Mouse (Mus musculus) liver, adult 2 months (tissue): ENCODE results near the gene Tanc1. TPM values are rescaled to one million over a fixed set of nuclear protein-coding genes. Genes with fewer than 3 reads are reported as not detected.

Source experiments
- DNase-seq: peaks from one replicate; pipeline ENCODE4 v3.0.0-alpha.2; 2011; ENCODE audit warnings: low read depth, low spot score; ENCODE audit errors: extremely low read depth
- H3K27ac ChIP-seq: fragments of 200-500 bp; replicated peaks from 2 replicates; pipeline ENCODE4 v1.5.1; 2012; ENCODE audit warnings: low read depth, mild to moderate bottlenecking, control low read depth, inconsistent platforms, low read length; ENCODE audit not compliant: insufficient read depth
- H3K27me3 ChIP-seq: fragments of 200-500 bp; 2 replicates; pipeline ENCODE4 v1.6.1; 2012; ENCODE audit warnings: mild to moderate bottlenecking, moderate library complexity, low read length, inconsistent platforms; ENCODE audit not compliant: control insufficient read depth, insufficient read depth
- H3K36me3 ChIP-seq: fragments of 200-500 bp; 2 replicates; pipeline ENCODE4 v1.6.1; 2012; ENCODE audit warnings: low read length, inconsistent platforms; ENCODE audit not compliant: control insufficient read depth, insufficient read depth
- H3K4me1 ChIP-seq: fragments of 200-500 bp; 2 replicates; pipeline ENCODE4 v1.6.1; 2011; ENCODE audit warnings: low read length; ENCODE audit not compliant: control insufficient read depth, insufficient read depth
- H3K4me3 ChIP-seq: fragments of 200-500 bp; 2 replicates; pipeline ENCODE4 v1.5.1; 2011; ENCODE audit warnings: low read depth, mild to moderate bottlenecking, control low read depth, low read length, moderate library complexity; ENCODE audit not compliant: insufficient read depth
- H3K79me2 ChIP-seq: fragments of 200-500 bp; 2 replicates; pipeline ENCODE4 v1.6.1; 2012; ENCODE audit warnings: inconsistent platforms, mild to moderate bottlenecking, low read length, moderate library complexity; ENCODE audit not compliant: control insufficient read depth, insufficient read depth
- H3K9ac ChIP-seq: fragments of 200-500 bp; 2 replicates; pipeline ENCODE4 v1.6.1; 2012; ENCODE audit warnings: low read depth, mild to moderate bottlenecking, control low read depth, inconsistent platforms, low read length
- CTCF ChIP-seq: fragments of 200-500 bp; IDR thresholded peaks from 2 replicates; pipeline ENCODE4 v1.5.1; 2011; ENCODE audit warnings: low read depth, low read length, control low read depth
- POLR2A ChIP-seq: fragments of 200-500 bp; IDR thresholded peaks from 2 replicates; pipeline ENCODE4 v1.6.1; 2011; ENCODE audit warnings: low read length, control low read depth; ENCODE audit not compliant: insufficient read depth; ENCODE audit errors: extremely low read depth
- WGBS: fragments of 180-500 bp; shearing (Covaris S2); methylation state at CpG from one replicate; pipeline ENCODE4 v1.1.7; 2018; 5-methylcytosine and 5-hydroxymethylcytosine counted together
- polyA plus RNA-seq: library from polyadenylated mRNA; depleted of rRNA; stranded (reverse); fragments of >200 nt; gene quantifications from 2 replicates; pipeline ENCODE4 v1.2.3, GENCODE M21; 2012
- total RNA-seq: library from RNA; depleted of rRNA; stranded (reverse); fragments of >200 nt; gene quantifications from 2 replicates; pipeline ENCODE4 v1.2.3, GENCODE M21; 2014

Gene Tanc1
- total and polyA plus RNA-seq, 2 experiments = 2.7 to 5.0 TPM

DNA sequence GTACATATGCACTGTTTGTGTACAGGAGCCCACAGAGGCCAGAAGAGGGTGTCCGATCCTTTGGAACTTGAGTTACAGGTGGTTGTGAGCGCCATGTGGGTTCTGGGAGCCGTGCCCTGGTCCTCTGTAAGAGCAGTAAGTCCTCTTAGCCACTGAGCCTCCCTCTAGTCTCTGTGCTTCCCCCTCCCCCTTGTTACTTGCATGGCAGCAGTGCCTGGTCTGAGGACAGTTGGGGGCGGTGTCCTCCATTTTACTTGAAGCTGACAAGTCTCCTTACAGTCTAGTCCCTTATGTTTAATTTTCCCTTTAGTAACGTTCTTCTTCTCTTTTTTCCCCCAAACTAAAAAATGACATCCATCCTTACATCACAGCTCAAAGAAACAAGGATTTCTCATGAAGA, 8.8 kb downstream of the Tanc1 start:
- Histone ChIP-seq H3K27me3 (no peaks in the 10 kb centered on the region), H3K4me3 (no peak overlapping the region), H3K27ac (no peak overlapping the region), H3K36me3 (0 out of 2 replicates have a peak, but pooled peaks cover 1% of the 10 kb centered on the region), H3K9ac (no peak overlapping the region), H3K79me2 (peaks cover 49% of the 10 kb centered on the region), H3K4me1 (peaks cover 11% of the 10 kb centered on the region)
- DNase-seq = no peak
- TF ChIP-seq POLR2A (no peak), CTCF (no peak)
- WGBS = 93% methylated on average over 5 of the region's 5 CpGs

- Histone ChIP-seq H3K4me3 (no peak overlapping the region), H3K79me2 (peaks cover 41% of the 10 kb centered on the region), H3K9ac (no peak overlapping the region), H3K27me3 (no peaks in the 10 kb centered on the region), H3K36me3 (0 out of 2 replicates have a peak, but pooled peaks cover under 1% of the 10 kb centered on the region), H3K4me1 (peaks cover 4% of the 10 kb centered on the region; the same call in 1 of the 2 replicates), H3K27ac (no peak overlapping the region)
- WGBS = 71% methylated on average over 6 of the region's 6 CpGs
- TF ChIP-seq CTCF = no peak
- no peak for TF ChIP-seq POLR2A
- DNase-seq = peak; percentile 41
These were observed 10.8 kb downstream of the Tanc1 start for GRCm38 (mm10) chr2:59622514-59623139.

GRCm38 (mm10) chr2:59623858-59624257, 12.0 kb downstream of the Tanc1 start:
- WGBS = 80% methylated on average over 5 of the region's 5 CpGs
- Histone ChIP-seq H3K79me2 (peaks cover 30% of the 10 kb centered on the region), H3K36me3 (no peaks in the 10 kb centered on the region), H3K4me1 (peaks cover 14% of the 10 kb centered on the region), H3K4me3 (no peak overlapping the region), H3K27ac (no peak overlapping the region), H3K9ac (no peak overlapping the region), H3K27me3 (no peaks in the 10 kb centered on the region)
- TF ChIP-seq CTCF = no peak
- no peak for DNase-seq

DNA sequence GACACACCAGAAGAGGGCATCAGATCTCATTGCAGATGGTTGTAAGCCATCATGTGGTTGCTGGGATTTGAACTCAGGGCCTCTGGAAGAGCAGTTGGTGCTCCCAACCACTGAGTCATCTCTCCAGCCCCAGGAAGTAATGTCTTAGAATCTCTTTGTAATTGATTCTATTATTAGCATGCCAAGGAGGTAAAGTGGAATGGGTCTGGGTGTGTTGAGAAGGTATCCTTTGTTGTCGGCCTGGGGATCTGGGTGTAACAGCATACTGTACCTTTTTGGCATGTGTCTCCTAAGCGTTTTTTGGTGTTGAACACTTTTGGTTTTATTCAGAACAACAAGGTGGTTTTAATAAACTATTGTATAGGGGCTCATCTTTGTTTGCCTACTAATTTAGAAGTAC, 13.6 kb downstream of the Tanc1 start:
- H3K4me3 ChIP-seq = no peak overlapping the region
- peaks cover 31% of the 10 kb centered on the region; the same call in 1 of the 2 replicates for H3K79me2 ChIP-seq
- WGBS = 93% methylated on average over 2 of the region's 2 CpGs
- peaks cover 17% of the 10 kb centered on the region for H3K4me1 ChIP-seq
- no peak overlapping the region for H3K9ac ChIP-seq
- no peak overlapping the region for H3K27ac ChIP-seq
- H3K27me3 ChIP-seq = no peaks in the 10 kb centered on the region
- TF ChIP-seq POLR2A = no peak
- TF ChIP-seq CTCF = no peak
- no peaks in the 10 kb centered on the region for H3K36me3 ChIP-seq
- no peak for DNase-seq

- WGBS = 84% methylated on average over 8 of the region's 8 CpGs
- no peak overlapping the region for H3K4me3 ChIP-seq
- DNase-seq = no peak
- no peaks in the 10 kb centered on the region for H3K27me3 ChIP-seq
- peaks cover 17% of the 10 kb centered on the region for H3K4me1 ChIP-seq
- no peaks in the 10 kb centered on the region for H3K36me3 ChIP-seq
- TF ChIP-seq POLR2A = no peak
- no peak for TF ChIP-seq CTCF
- H3K9ac ChIP-seq = no peak overlapping the region
- H3K27ac ChIP-seq = no peak overlapping the region
- H3K79me2 ChIP-seq = peaks cover 33% of the 10 kb centered on the region; the same call in 1 of the 2 replicates
These were observed 14.1 kb downstream of the Tanc1 start for GRCm38 (mm10) chr2:59625927-59626326.

DNA sequence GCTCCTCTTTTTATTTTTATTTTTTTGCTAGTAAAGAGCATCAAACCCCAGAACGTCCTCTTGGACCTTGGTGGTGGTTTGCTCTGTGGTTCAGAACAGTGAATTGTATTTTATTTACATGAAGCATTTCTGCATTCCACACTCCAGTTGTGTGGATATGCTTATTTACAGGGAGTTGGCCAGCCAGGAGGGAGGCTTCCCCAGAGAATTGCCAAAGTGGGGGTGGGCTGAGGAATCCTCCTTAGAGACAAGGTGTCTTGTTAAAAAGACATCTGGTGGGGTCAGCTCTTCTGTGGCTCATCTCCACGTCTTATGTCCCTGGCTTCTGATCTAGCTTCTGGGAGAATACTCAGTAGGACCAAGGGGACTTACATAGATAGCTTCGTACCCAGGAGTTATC, 14.6 kb downstream of the Tanc1 start:
- Histone ChIP-seq H3K9ac (no peak overlapping the region), H3K36me3 (no peaks in the 10 kb centered on the region), H3K4me1 (peaks cover 19% of the 10 kb centered on the region), H3K79me2 (peaks cover 31% of the 10 kb centered on the region; the same call in 1 of the 2 replicates), H3K4me3 (no peak overlapping the region), H3K27me3 (no peaks in the 10 kb centered on the region), H3K27ac (no peak overlapping the region)
- 76% methylated on average over 3 of the region's 3 CpGs for WGBS
- DNase-seq = no peak
- TF ChIP-seq POLR2A (no peak), CTCF (no peak)
